Mouse (Mus musculus) mature B cell (primary cell): ENCODE measurements around the gene Nrg3.

ENCODE experiments used
- in situ Hi-C: fragments of 300-500 bp; cut with MboI; formaldehyde crosslinking; loops from 2 replicates; pipeline ENCODE4 v1.14.3; 2019

Nrg3 gene

DNA sequence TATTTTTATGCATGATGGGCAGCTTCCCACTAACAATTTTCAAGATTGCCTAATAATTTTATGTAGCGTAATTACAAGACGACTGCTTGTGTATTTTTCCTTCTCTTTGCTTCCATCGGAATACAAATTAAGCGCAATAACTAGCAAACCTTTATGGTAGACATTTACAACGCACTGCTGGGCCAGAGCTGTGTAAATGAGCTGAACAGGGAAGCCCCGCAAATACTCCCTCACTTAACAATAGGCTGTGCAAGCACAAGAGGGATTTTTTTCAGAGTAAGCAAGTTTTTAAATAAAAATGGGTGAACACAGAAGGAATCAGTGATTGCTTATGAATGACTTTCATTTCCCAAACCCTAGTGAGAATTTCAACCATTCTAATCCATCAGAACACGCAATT lies 513.5 kb downstream of the Nrg3 start:
- in situ Hi-C loops = no loop called here

GRCm38 (mm10) chr14:38937481-38937880 lies 535.4 kb downstream of the Nrg3 start:
- in situ Hi-C loops = no loop called here

- in situ Hi-C loops = no loop called here
These were observed 536.3 kb downstream of the Nrg3 start for GRCm38 (mm10) chr14:38936483-38937054.

DNA sequence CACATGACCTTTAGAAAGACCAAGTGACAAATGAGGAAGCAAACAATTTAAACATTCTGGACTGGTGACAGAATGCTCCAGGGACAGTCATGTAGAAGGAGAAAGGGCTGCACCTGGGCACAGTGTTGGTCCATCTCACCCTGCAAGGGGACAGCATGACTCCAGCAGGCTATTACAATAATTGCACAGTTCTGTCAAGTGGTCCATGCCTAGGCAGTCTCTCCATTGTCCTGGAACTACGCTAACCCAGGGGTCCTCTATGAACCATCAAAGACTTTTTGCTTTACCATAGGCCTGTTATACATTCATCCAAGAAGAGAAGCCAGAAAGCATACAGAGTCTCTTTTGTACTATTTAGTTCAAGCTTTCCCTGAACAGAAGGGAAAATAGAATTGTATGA lies 549.2 kb downstream of the Nrg3 start:
- in situ Hi-C loops = no loop called here

DNA sequence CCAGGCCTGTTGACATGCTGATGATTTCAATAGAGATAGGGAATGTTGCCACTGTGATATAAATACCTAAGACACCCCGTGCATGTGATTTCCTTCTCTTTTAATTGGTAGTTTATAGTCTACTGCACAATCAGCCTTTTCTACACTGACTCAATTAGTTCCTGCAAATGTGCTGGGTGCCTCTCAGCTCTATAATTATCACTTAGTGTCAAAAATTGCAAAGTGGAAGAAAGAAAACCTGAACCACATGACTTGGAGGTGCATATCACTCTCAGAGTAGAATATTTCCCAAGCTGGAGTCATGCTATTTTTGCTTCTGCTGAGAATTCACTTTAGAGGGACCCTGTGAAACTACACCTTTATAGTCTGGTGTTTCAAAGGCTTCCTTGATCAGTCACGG lies 552.1 kb downstream of the Nrg3 start:
- in situ Hi-C loops = no loop called here

GRCm38 (mm10) chr14:38870591-38870990 lies 602.3 kb downstream of the Nrg3 start:
- in situ Hi-C loops = no loop called here

DNA sequence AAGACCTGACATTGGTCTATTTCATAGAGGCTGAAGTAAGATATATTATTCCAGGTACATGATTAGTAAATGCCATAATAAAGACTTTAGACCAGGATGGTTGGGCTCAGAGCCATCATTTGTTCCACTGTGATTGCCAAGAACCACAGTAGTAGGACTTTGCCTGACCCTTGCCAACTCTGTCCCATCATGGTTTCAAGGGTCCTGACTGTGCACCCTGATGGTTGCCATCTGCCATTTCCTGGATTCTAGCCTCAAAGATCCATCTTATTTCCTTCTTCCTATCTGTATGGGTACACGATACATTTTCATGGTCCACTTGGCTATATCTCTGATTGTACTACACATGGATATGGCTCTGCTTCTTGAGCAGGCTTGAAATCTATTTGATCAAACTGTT lies 625.3 kb downstream of the Nrg3 start:
- in situ Hi-C loops = no loop called here

GRCm38 (mm10) chr14:38847091-38847490 lies 625.8 kb downstream of the Nrg3 start:
- in situ Hi-C loops = no loop called here

- in situ Hi-C loops = no loop called here
These were observed 637.9 kb downstream of the Nrg3 start for GRCm38 (mm10) chr14:38835006-38835405.

GRCm38 (mm10) chr14:38824891-38825290 lies 648.0 kb downstream of the Nrg3 start:
- in situ Hi-C loops = no loop called here

DNA sequence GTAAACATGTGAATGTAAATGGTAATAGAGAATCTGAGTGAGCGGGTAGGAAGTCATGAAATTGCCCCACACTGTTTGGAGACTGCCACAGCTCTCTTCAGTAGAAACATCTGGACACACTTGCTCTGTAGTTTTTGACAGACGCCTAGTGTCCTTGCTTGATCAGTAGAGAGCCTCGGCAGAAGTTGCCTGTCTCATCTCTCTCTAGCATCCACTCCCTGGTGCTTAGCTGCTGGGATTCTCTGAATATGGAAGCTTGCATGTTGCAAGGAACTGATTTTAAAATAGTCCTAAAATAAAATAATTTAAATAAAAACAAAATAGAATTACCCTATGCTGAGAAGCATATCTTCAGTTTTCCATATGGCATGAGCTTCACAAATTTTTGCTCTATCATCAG lies 675.9 kb downstream of the Nrg3 start:
- in situ Hi-C loops = no loop called here

DNA sequence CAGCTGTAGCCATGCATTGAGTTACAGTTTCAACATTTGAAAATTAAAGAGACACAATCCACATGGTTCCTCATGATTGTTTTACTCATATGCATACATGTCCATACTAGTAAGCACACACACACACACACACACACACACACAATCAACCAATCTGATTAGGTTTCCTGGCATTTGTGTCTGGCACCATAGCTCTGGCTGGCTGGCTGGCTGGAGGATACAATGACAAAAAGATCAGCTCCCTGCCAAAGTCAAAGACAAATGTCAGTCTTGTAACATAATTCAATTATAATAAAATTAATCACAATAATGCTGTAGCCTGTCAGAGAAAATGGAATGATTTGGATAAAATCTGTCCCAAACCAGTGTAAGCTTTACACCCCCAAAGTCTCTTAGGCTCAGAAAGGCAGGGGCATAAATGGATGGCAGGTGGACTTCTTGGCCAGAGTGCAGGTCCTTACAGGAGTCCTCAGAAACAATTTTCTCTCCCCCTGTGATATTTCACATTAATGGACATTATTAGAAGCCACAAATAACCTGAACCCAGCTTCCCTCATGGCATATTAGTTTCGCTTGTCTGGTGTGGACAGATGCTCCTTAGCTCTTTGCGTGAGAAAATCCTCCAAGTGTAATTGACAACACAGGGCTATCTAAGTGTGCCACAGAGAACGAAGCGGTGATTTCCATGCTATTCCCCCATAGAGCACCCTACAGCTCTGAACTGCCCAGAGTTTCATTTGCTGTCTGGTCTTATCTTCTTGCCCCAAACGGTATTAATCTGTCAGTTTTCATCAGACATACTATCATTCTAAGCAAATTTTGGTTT lies 697.4 kb downstream of the Nrg3 start:
- in situ Hi-C loops = no loop called here

DNA sequence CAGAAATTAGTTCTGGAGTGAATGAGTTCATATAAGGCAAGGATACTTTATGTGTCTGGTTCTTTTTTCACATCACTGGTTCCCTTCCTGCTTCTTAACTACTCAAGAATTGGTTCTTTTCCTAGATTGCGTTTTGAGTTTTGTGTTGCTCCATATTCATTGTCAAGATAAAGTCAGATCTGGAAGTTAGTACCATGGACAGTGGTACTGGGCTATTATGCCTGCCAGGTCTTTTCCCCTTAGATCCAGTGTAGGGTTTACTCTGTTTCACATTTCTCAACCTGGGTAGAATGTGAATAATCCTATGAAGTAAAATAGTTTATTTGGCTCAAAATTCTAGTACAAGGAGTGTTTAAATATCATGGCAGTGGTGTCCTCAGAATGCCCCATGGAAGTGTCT lies 698.1 kb downstream of the Nrg3 start:
- in situ Hi-C loops = no loop called here

DNA sequence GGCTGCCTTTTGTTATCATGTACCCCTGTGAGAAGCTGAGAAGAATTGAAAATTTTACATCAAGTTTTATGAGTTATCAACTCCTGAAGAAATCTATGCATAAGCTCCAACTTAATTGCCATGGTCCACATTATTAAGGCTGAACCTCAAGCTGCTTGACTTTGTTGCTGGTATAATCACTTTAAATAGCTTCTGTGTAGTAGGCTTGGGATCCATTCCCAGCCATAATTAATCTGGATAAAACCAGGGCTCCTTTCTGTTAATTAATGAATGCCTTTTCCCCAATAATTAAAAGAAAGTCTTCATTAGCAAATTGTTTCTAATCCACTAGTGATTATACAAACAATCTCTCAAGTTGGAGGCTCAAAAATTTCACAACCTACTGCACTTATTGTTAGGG lies 742.4 kb downstream of the Nrg3 start:
- in situ Hi-C loops = no loop called here

GRCm38 (mm10) chr14:38703894-38704293 lies 769.0 kb downstream of the Nrg3 start:
- in situ Hi-C loops = no loop called here

DNA sequence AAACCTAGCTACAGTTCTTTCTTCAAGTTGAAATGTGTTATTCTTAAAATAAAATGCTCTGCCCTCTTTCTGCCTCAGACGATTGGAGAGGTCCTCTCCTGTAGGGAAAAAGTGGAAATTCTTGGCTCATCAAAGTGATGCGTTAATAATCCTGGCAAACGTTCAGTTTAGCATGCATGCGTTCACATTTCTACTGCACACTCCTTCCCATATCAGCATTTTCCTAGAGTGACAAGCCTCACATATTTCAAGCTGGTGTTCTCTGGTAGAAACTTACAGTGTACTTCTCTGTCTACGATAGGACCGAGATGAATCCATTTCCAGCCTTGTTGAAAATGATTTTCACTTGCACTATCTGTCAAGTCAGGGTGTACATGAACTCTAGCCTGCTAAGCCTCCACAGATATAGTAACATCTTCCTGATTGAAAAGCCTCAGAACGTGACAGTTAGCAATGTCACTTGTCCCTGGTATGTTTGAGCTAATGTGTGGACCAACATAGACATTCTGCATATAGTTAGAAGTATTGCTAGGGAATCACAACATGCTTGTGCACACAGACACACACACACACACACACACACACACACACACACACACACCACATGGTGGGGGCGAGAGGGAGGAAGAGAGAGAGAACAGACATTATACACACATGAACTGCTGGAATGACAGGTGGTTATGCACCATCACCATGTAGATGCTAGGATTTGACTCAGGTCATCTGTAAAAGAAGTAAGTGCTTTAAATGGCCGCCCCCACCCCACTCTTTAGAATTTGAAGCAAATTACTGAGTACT lies 770.1 kb downstream of the Nrg3 start:
- in situ Hi-C loops = no loop called here

DNA sequence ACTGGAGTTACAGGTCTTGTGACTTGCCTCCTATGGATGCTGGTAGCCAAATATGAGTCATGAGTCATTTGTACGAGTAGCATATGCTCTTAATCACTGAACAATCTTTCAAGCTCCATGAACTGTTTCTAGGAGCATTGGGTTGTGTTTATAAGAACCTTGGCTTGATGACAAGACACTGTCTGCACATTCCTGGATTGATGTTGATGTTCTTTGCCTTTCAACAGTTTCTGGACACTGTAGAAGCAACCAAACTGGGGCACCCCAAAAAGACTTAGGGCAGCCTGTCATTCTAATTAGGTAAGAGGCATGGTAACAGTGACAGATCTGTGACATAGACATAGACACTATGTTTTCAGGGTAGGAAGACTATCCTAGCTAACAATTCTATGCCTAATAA lies 771.5 kb downstream of the Nrg3 start:
- in situ Hi-C loops = no loop called here

GRCm38 (mm10) chr14:38700972-38701371 lies 771.9 kb downstream of the Nrg3 start:
- in situ Hi-C loops = no loop called here

DNA sequence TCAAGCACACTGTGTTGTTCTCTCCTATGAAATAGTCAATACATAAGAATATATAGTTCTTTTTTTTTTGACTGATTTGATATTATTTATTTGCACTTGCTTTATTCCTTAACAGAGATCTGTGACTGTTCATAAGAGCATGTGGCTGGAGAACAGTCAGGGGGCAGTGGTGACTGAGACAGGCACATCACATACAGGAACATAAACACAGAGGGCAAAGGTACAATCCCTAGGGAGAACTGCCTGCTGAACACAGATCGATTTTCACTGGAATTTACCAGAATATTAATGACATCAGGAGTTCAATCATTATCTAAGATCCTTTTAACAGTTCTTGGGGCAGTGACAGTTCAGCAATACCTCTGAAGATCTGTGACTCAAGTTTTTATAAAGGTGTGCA lies 812.9 kb downstream of the Nrg3 start:
- in situ Hi-C loops = no loop called here

DNA sequence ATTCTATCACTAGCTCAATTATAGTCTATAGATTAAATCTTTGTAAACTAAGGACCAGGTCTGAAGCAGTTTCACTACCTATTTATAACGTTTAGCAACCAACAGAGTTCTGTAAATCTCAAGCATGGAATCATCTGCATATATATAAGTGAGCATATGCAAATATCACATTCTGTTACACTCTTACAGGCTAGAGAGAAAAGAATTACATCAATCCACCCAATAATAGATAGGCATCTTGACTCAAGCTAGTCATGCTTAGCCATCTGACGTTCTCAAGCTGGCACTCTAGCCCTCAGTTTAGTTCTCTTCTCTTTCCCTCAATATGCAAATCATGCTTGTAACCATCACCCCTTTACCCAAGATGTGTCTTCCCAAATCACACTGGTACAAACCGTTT lies 835.8 kb downstream of the Nrg3 start:
- in situ Hi-C loops = no loop called here

GRCm38 (mm10) chr14:38630114-38630513 lies 842.8 kb downstream of the Nrg3 start:
- in situ Hi-C loops = no loop called here

GRCm38 (mm10) chr14:38629671-38630070 lies 843.2 kb downstream of the Nrg3 start:
- in situ Hi-C loops = no loop called here
